8 mouse cellular contexts compared by ENCODE assay signal in the genomic region with DNA sequence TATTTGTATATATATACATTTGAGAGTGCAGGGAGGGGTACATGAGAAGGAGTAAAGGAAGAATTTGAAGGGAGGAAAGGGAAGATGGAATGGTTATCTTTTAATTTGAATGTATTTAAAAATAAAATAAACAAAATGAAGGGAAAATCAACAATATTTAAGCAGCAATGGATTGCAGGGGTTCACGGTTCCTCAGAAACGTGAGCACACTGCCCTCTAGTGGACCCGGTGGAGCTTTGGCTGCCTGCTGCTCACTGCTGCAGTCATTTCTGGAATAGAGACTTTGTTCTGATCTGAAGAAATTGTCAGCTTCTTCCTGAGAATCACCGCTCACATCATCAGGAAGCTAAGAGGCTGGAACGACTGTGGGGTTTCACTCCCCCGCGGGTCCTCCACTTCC. TPM values are rescaled to one million over a fixed set of nuclear protein-coding genes. Genes with fewer than 3 reads are reported as not detected.
DNase-seq lines count a peak whose midpoint lies in the region; ATAC-seq and TF ChIP-seq lines count a peak whose summit lies in the region.

No protein-coding gene starts in this region.

- no peak for DNase-seq in heart, postnatal 0 days (ENCODE audit: low spot score)
- no peak for DNase-seq in heart, adult 18-20 months
- peak; percentile 58 for DNase-seq in urinary bladder, postnatal 14 days (ENCODE audit: low spot score)
- DNase-seq in urinary bladder, adult 18-20 months (ENCODE audit: low spot score in 2 of 2), result no peak
- peak; percentile 75 for DNase-seq in embryo, embryonic 11 days
- peak; percentile 20 for DNase-seq in lung, postnatal 25 days (ENCODE audit: low spot score)
- peak; percentile 57 for DNase-seq in thymus, postnatal 25 days
- DNase-seq in right cerebral cortex, adult 2 months (ENCODE audit: low spot score in 2 of 2), result no peak

- no peaks in the 10 kb centered on the region for H3K4me1 ChIP-seq in heart, postnatal 0 days (ENCODE audit: control insufficient read depth, insufficient read depth)

- no peak overlapping the region for H3K27ac ChIP-seq in heart, postnatal 0 days (ENCODE audit: low read depth)

- TF ChIP-seq EP300 in heart, postnatal 0 days (IDR thresholded peaks at IDR 0.05; ENCODE audit: low read depth), result no peak

- WGBS in heart, postnatal 0 days, result 24% methylated on average over 5 of the region's 7 CpGs

- no peaks in the 10 kb centered on the region for H3K36me3 ChIP-seq in heart, postnatal 0 days (replicated peaks; ENCODE audit: control insufficient read depth, insufficient read depth, low read length)

- H3K4me3 ChIP-seq in heart, postnatal 0 days (ENCODE audit: low read depth, low read length), result no peak overlapping the region

- peak; percentile 58 for TF ChIP-seq CTCF in heart, postnatal 0 days (IDR thresholded peaks at IDR 0.05; ENCODE audit: low read depth)

- no peak overlapping the region for H3K9ac ChIP-seq in heart, postnatal 0 days (replicated peaks; ENCODE audit: low read depth, low read length)

- H3K27me3 ChIP-seq in heart, postnatal 0 days (ENCODE audit: control insufficient read depth, insufficient read depth, low read length), result no peaks in the 10 kb centered on the region

- no peak overlapping the region for H3K4me2 ChIP-seq in heart, postnatal 0 days (ENCODE audit: low read depth, low read length)

- H3K9me3 ChIP-seq in heart, postnatal 0 days (replicated peaks; ENCODE audit: control insufficient read depth, low read length), result no peaks in the 10 kb centered on the region

- no peak for ATAC-seq in heart, postnatal 0 days (ENCODE audit: insufficient read depth, low read depth)

RNA-seq across cellular contexts. Expression of a gene that starts 28.5 kb away (rescaled TPM):
- 75.3 and 80.7 TPM in 2 replicates for total RNA-seq in heart, postnatal 0 days (2014; rRNA removed; ENCODE audit: low replicate concordance)
- 66.8 TPM in 2 replicates for polyA plus RNA-seq in heart, postnatal 0 days (2015; fragmentation: Nextera tagmentation; extraction: Ambion mirVana)
- 100 to 1,000 TPM; 112 to 126 TPM for total RNA-seq in heart, adult 18-20 months (2021)

Comparison
In these comparisons a context has a peak if more than half of its experiments do, and no peak if none do; other contexts are left out.
1. DNase-seq: peak in urinary bladder, postnatal 14 days (single experiment), embryo, embryonic 11 days (single experiment), lung, postnatal 25 days (single experiment) and thymus, postnatal 25 days (single experiment); none in heart, postnatal 0 days (single experiment), heart, adult 18-20 months (0 of 2), urinary bladder, adult 18-20 months (0 of 2) and right cerebral cortex, adult 2 months (0 of 2).